Mouse (Mus musculus): ENCODE results near the gene Galk1.

The Galk1 gene

DNA sequence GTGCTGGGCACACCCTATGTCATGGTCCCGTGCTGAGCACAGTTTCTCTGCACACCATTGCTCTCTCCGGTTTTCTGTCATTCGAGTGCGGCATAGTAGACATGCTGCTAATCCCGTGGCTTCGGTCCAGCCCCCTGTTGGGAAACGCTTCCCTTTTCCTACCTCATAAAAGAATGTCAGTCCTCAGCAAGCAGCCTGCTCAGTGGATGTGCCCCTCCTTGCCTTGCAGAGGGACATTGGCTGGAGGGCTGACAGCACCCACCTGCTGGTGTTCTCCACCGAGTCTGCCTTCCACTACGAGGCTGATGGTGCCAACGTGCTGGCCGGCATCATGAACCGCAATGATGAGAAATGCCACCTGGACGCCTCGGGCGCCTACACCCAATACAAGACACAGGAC lies 30.0 kb downstream of the Galk1 start:
- DNase-seq (ENCODE audit: low spot score), result no peak

DNA sequence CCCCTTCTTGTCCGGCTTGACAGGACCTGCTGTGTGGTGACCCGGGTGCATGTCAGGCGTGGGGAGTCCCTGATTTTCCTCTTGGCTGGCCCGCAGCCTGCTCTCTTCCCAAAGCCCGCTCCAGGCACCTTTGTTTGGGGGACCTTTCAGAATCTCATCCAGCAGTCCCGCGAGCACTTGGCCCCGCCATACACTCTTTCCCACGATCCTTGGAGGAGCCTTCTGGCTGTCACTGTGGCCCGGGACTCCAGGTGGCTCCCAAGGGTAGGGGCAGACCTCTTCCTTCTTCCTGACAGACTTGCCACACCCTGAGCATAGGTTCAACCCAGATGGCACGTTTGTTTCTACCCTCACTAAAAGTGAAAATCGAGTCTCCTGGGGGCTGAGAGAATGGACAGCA lies 37.0 kb downstream of the Galk1 start:
- DNase-seq (ENCODE audit: low spot score), result no peak

DNA sequence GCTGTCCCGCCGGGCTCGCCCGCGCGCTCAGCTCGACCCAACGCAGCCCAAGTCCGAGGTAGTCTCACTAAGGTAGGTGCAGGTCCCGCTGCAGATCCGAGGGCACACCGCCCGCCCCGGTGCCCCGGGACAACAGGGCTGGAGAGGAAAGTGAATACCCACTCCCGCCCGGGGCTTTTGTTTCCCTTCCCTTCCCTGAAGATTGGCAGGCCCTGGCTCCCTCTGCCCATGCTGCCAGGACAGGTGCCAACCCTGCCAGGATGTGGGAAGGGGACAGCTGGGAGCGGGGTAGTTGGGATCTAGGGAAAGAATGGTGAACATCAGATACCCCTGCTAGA lies 37.5 kb downstream of the Galk1 start:
- no peak for DNase-seq (ENCODE audit: low spot score)

DNA sequence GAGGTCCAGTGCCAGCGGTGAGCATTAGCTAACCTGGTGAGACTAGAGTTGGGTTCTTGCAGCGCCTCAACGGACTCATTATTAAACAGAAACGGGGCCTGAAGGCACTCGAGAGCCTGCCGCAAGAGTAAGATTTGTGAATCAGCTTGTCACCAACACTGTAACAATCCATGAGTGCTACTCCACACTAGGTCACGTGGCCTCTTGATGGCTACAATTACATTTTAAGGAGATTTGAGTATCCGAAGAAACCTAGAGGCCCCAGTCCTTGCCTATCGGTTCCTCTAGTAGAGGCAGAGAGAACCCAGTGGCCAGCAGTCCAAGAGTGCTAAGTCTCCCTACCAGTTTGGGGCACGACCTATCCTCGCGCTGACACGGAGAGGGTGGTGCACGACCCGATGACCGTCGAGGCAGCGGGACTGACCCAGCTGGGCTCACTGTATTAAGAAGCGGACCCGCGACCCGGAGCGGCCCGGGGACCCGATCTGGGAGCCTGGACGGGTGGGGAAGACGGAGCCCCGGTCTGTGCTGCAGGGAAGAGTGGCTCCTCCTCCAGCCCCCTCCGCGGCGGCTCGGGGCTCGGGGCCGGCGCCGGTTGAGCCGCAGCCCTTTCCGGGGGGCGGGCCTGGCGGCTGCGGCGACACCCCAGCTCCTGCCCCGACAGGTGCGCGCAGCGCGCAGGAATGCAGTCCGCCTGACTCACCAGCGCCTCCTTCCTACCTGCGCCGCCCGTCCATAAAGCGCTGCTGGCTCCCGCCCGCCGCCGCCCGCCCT lies 38.0 kb downstream of the Galk1 start, which contains the start of gene Itgb4:
Gene Itgb4 (plus strand): TSS at position 401 of the 774 bp plus-strand sequence.
- no peak for DNase-seq (ENCODE audit: low spot score)

DNA sequence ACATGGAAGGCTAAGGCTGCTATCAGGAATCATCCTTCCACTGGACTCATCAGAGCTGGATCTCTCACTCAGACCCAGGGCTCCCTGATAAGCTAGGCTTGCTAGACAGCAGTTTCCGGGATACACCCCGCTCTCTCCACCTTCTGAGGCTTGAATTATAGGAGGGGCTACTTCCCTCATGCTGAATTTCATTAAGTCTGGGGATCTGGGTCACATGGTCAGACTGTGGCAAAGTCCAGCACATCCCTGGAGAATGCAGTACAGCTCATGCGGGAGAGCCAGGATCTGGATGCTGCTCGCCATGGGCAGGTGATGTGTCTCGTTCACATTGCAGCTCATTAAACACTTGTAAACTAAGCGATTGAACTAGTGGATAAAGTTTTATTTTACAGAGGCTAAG lies 41.5 kb downstream of the Galk1 start:
- DNase-seq (ENCODE audit: low spot score), result no peak

DNA sequence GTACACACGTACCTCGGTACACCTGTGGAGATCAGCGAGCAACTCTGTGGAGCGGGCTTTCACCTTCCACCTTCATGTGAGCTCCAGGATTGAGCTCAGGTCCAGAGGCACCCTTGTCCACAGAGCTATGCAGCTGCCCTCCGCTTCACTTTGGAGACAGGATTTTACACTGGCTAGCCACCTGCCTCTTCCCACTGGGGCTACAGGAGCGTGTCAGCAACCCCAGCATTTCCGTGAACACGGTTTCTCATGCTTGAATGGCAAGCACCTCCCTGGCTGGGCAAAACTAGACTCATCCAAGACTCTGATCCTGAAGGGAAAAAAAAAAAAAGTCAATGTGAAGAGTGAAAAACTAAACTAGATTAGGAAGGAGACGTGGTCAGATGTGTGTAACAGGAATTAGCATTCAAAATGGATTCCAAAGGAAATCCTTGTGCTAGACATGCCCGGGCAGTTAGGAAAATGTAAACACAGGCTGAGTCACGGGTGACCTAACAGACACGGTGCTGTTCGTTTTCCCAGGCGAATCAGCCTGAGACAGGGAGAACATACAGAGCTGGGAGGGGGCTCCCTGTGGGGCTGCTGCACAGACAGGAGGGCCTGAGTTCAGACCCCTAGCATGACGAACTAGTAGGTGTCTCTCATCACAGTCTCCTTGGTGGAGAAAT lies 42.4 kb downstream of the Galk1 start:
- DNase-seq (ENCODE audit: low spot score), result no peak

DNA sequence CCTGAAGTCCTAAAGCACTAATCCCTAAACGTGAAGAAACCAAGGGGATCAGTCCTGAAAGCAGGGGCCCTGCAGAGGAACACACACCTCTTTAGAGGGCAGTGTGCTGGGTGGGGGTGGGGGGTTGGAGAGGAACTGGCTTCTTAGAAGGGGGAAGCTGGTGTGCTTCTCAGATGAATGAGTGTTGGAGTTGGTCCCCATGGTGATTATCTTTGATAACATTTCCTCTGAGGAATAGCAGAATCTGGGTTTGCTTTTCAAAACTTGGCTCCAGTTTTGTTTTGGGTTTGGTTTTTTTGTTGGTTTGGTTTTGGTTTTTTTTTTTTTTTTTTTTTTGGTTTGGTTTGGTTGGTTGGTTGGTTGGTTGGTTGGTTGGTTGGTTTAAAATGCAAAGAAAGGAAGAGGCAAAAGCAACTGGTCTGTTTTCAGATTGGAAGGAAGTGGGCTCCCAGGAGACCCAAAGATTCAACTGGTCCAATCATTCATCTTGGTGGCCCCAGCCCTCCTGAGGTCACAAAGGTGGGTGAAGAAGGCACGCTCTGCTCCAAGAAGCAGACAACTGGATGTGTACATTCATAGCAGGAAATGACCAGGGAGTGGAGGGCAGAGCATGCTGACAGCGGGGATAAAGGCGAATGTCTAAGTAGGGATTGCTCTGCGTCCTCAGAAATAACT lies 43.7 kb downstream of the Galk1 start:
- DNase-seq (ENCODE audit: low spot score), result no peak

DNA sequence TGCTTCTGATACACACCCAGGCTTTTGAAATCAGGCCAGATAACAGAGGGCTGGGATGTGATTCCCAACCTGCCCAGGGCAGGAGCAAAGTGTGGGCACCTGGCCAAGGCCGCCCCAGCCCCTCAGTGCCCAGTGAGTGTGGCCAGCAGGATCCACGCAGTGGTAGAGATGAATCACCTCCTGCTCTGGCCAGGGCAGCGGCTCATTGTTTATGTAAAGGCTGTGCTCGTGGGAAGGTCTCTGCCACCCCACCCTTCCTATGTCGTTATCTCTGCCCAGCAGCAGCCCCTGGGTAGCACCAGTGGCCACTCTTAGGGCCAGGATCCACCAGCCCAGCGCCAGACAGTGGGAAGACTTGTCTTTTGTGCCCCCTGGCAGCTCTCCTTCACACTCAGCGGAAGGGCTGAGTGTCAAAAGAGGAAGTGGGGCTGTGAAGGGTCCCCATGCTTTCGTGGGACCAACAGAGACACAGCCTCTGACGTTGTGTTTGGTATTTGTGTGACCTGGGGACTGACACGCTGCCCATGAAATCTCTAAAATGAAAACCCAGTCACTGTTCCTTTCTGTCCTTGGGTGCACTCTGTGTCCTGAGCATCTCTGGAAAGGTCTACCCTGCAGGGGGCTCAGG lies 47.4 kb downstream of the Galk1 start:
- DNase-seq (ENCODE audit: low spot score), result no peak

DNA sequence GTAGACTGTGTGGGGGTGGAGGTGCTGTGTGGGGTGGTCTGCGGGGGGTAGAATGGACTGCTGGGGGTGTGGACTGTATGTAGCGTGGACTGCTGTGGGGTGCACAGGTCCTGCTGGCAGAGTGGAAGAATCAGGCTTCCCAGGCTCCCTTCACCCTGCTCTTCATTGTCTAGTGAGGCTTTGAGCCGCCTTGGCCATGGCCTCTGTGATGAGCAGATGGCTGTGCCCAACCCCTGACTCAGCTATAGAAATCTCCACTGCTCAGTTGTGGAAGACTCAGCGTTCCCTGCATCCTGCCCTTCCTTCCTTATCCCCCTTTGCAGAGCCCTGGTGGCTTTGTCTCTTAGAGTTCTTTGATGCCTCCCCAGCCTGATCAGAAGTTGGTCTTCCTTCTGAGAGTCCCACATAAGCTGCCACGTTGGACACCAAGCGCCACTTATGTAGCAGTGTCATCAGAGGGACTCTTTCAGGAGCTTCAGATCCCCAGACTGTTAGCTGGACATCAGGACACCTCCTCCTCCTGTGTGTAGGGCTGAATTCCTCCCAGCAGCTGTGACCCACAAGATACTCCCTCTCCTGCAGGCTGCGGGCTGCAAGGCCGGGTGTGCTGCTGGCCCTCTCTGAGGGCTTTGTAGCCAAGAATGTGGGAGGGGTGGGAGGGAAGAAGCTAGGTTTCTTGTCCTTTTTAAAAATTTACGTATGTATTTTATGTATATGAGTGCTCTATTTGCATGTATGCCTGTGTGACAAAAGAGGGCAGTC lies 49.7 kb downstream of the Galk1 start:
- no peak for DNase-seq (ENCODE audit: low spot score)

DNA sequence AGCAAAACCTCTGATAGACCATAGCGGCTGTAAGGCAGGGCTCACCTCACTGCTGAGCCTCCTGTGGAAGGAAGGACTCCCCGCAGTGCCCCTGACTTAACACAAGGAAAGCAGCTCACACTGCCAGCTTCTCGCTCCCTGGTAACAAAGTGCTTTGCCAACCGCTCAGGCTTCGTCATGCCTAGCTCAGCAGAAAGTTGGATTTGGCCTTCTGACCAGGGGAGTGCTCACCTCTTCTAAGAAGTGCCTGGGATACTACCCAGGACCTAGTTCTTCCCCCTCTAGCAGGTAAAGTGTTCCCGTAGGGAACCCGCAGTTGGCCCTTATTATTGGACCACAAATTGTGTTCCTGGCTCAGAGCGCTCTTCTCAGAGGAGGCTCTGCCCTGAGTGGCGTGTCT lies 53.5 kb downstream of the Galk1 start:
- no peak for DNase-seq (ENCODE audit: low spot score)
